Mouse (Mus musculus) neural tube, embryonic 12.5 days (tissue): ENCODE results near the gene Pparg. TPM values are rescaled to one million over a fixed set of nuclear protein-coding genes. Genes with fewer than 3 reads are reported as not detected.

Source experiments
- ATAC-seq: fragments of 200-750 bp; cut with Nextera tagmentation; 2 replicates; pipeline ENCODE4 v1.8.0; 2017; ENCODE audit warnings: low read depth, mild to moderate bottlenecking, moderate TSS enrichment, moderate library complexity; ENCODE audit not compliant: low FRiP score
- H3K27ac ChIP-seq: fragments of 300-500 bp; sonication (generic); 2 replicates; pipeline ENCODE4 v1.5.1; 2016
- H3K27me3 ChIP-seq: fragments of 300-500 bp; sonication (generic); replicated peaks from 2 replicates; pipeline ENCODE4 v1.6.1; 2016; ENCODE audit warnings: mild to moderate bottlenecking
- H3K36me3 ChIP-seq: fragments of 300-500 bp; sonication (generic); 2 replicates; pipeline ENCODE4 v1.6.1; 2016; ENCODE audit warnings: mild to moderate bottlenecking
- H3K4me1 ChIP-seq: fragments of 300-500 bp; sonication (generic); 2 replicates; pipeline ENCODE4 v1.6.1; 2016
- H3K4me2 ChIP-seq: fragments of 300-500 bp; sonication (generic); replicated peaks from 2 replicates; pipeline ENCODE4 v1.6.1; 2016; ENCODE audit warnings: mild to moderate bottlenecking
- H3K4me3 ChIP-seq: fragments of 300-500 bp; sonication (generic); 2 replicates; pipeline ENCODE4 v1.5.1; 2016
- H3K9ac ChIP-seq: fragments of 300-500 bp; sonication (generic); 2 replicates; pipeline ENCODE4 v1.6.1; 2016; ENCODE audit warnings: mild to moderate bottlenecking
- H3K9me3 ChIP-seq: fragments of 300-500 bp; sonication (generic); 2 replicates; pipeline ENCODE4 v1.6.1; 2016; ENCODE audit warnings: mild to moderate bottlenecking
- WGBS: fragments of 180-500 bp; shearing (Covaris S2); methylation state at CpG from one replicate; pipeline ENCODE4 v1.1.7; 2016; 5-methylcytosine and 5-hydroxymethylcytosine counted together
- polyA plus RNA-seq: library from polyadenylated mRNA; unstranded; fragments of >200 nt; fragmentation: Nextera tagmentation; extraction: Ambion mirVana; gene quantifications from 2 replicates; pipeline ENCODE4 v1.2.1, GENCODE M21; 2016

Pparg gene
- polyA plus RNA-seq, 1 experiment from 2014 or later, result 0.80 TPM

DNA sequence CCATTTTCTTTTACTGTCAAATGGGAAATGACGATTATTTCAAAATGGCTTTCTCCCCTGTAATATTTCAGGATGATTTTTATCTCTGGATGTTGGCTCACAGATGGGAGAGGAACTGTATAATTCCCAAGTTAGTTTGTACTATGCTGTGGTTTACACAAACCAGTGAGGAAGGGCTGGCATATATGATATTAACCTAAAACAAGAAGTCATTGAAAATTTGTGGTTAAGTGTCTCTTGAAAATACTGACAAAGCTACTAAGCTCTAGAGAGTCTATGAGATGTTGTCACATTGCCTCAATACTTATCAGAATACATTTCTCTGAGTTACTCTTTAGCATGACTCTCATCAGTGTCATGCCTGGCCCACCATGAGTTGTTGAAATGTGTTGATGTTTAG is 73.3 kb downstream of the Pparg start:
- H3K36me3 ChIP-seq, result no peaks in the 10 kb centered on the region
- H3K9me3 ChIP-seq, result no peaks in the 10 kb centered on the region

DNA sequence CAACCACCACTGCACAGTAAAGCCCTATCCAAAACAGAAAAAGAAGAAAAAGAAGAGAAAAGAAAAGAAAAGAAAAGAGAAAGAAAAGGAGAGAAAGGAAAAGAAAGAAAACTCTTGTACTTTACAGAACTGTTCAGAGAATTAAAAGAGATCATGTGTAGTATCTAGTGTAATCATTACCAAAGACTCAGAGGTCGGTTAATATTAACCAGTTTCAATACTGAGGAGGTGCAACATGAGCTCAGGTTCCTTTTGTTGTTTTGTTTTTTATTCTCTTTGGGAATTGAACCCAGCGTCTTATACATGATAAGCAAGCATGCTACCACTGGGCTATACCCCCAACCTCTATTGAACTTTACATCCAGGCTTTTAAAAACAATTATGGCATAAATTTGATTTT is 74.1 kb downstream of the Pparg start:
- WGBS, result 73% methylated on average over 2 of the region's 2 CpGs

More for the DNA sequence above, 73.3 kb downstream of the Pparg start:
- no peak overlapping the region for H3K9ac ChIP-seq
- H3K4me1 ChIP-seq, result no peaks in the 10 kb centered on the region
- H3K27ac ChIP-seq, result no peak overlapping the region
- no peaks in the 10 kb centered on the region for H3K27me3 ChIP-seq
- 85% methylated on average over 1 of the region's 1 CpGs for WGBS
- no peak overlapping the region for H3K4me2 ChIP-seq
- H3K4me3 ChIP-seq, result no peak overlapping the region
- ATAC-seq, result no peak

DNA sequence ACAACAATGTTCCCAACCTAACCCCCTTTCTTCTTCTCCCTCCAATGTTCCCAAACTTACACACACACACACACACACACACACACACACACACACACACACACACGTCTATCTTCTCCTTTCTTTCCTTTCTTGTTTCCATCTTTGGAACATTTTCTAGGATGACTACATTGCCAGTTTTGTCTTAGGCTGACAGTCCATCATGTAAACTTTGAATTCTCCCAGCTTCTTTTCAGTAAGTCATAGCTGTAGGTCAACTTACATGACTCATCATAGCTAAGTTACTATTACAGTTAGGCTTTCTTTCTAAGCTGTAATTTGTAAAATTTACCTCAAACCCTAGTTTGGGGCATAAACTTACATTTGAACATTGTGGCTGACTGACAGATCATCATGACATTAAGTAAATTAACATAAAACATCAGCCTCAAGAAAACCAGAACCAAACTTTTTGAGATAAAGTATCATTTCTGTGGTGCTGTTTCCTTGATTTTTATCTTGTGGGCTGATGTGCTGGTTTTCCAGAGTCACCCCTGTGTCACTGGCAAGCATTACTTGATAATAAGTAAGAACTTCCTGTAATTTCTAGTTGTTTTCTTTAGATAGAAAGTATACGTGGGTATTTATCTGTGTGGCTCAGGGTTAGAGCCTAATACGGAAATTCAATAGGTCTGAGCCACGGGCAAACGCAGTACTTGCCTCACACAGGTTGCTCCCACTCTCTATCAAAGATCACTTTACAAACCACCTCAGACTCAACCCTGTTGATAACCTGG is 79.7 kb downstream of the Pparg start:
- Histone ChIP-seq H3K9ac (no peak overlapping the region), H3K4me3 (no peak overlapping the region), H3K27ac (no peak overlapping the region), H3K9me3 (no peaks in the 10 kb centered on the region), H3K4me2 (no peak overlapping the region), H3K4me1 (no peaks in the 10 kb centered on the region), H3K27me3 (no peaks in the 10 kb centered on the region), H3K36me3 (no peaks in the 10 kb centered on the region)
- ATAC-seq, result no peak
- 85% methylated on average over 5 of the region's 5 CpGs for WGBS

More for the DNA sequence above, 74.1 kb downstream of the Pparg start:
- Histone ChIP-seq H3K4me1 (no peaks in the 10 kb centered on the region), H3K9ac (no peak overlapping the region), H3K9me3 (no peaks in the 10 kb centered on the region), H3K36me3 (no peaks in the 10 kb centered on the region), H3K4me3 (no peak overlapping the region), H3K27ac (no peak overlapping the region), H3K27me3 (no peaks in the 10 kb centered on the region), H3K4me2 (no peak overlapping the region)
- no peak for ATAC-seq

DNA sequence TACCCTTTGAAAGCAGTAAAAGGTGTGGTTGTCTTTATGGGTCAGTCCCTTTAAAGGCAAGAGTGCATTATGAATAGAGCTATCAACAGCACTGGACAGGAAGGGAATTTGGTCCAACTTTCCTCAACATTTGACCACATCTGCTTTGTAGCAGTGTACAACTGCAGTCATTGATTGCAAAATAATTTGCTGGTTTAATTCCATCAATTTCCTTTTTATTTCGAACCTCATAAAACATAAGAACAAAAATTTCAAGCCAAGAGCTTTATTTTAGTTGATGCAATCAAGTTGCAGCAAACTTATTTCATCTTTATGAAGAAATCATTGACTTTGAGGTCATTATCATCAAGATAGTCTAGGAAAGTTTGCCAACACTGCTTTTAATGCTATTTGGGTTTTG is 91.8 kb downstream of the Pparg start:
- Histone ChIP-seq H3K4me1 (no peaks in the 10 kb centered on the region), H3K4me3 (no peak overlapping the region), H3K36me3 (no peaks in the 10 kb centered on the region), H3K9me3 (no peaks in the 10 kb centered on the region), H3K9ac (no peak overlapping the region), H3K27ac (no peak overlapping the region), H3K4me2 (no peak overlapping the region), H3K27me3 (no peaks in the 10 kb centered on the region)
- ATAC-seq, result no peak
- WGBS, result 82% methylated on average over 1 of the region's 1 CpGs

DNA sequence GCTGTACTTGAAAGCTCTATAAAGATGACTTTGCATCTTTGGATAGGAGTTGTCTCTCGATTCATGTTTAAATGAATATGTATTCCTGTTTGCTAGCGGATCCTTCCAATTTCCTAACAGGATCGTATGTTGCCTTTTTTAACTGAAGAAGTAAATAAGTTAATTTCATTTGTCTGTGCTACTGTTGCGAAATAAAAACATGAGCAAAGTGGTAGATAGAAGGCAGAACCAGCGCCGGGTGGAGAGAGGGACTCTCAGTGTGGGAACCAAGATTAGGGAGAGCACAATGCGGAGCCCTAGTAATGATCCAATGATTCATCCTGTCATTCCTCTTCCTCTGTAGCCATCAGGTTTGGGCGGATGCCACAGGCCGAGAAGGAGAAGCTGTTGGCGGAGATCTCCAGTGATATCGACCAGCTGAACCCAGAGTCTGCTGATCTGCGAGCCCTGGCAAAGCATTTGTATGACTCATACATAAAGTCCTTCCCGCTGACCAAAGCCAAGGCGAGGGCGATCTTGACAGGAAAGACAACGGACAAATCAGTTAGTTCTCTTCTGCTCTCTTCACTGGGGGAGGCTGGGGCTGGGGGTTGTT is 102.1 kb downstream of the Pparg start:
- H3K4me3 ChIP-seq, result no peak overlapping the region
- no peak overlapping the region for H3K27ac ChIP-seq
- no peak overlapping the region for H3K4me2 ChIP-seq
- H3K27me3 ChIP-seq, result no peaks in the 10 kb centered on the region
- H3K4me1 ChIP-seq, result no peaks in the 10 kb centered on the region
- no peak for ATAC-seq
- H3K36me3 ChIP-seq, result no peaks in the 10 kb centered on the region
- no peaks in the 10 kb centered on the region for H3K9me3 ChIP-seq
- 89% methylated on average over 16 of the region's 16 CpGs for WGBS
- H3K9ac ChIP-seq, result no peak overlapping the region

DNA sequence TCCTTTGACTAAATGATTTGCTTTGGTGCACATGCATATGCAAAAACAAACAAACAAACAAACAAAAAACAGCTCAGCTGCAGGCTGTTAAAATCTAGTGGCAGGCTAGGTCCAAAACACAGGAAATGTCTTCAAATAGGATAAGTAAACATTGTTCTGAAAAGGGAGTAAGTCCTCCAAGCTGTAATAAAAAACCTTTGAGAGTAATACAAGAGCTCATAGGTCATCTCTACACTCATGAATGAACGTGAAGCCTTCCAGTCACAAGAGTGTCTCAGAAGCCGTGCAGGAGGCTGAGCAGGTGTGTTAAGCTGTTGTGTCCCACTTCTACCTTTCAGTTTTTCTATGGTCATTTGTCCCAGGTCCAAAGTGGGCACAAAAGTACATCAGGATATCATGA is 102.6 kb downstream of the Pparg start:
- Histone ChIP-seq H3K27me3 (no peaks in the 10 kb centered on the region), H3K4me3 (no peak overlapping the region), H3K9ac (no peak overlapping the region), H3K27ac (no peak overlapping the region), H3K9me3 (no peaks in the 10 kb centered on the region), H3K4me2 (no peak overlapping the region), H3K36me3 (no peaks in the 10 kb centered on the region), H3K4me1 (no peaks in the 10 kb centered on the region)
- WGBS, result 85% methylated on average over 2 of the region's 2 CpGs
- ATAC-seq, result no peak

DNA sequence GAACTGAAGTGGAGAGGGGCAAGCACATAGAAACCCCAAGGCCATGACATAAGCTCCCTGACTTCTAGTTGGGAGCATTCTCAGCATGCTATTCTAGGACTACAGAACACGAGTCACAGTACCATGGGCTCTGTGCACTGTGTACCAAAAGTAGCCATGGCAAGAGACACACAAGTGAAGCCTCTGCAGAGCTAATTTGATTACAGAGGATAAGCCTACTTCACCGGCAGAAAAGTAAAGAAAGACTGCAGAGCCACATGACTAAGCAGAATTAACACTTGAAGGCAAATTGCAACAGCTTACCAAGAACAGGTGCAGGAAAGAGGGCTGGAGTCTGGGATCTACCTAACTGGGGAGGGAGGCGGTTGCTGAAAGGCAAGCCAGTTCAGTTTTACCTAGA is 103.9 kb downstream of the Pparg start:
- Histone ChIP-seq H3K36me3 (no peaks in the 10 kb centered on the region), H3K9me3 (no peaks in the 10 kb centered on the region), H3K4me1 (no peaks in the 10 kb centered on the region), H3K27ac (no peak overlapping the region), H3K4me2 (no peak overlapping the region), H3K9ac (no peak overlapping the region), H3K4me3 (no peak overlapping the region), H3K27me3 (no peaks in the 10 kb centered on the region)
- no peak for ATAC-seq
- 68% methylated on average over 3 of the region's 3 CpGs for WGBS

DNA sequence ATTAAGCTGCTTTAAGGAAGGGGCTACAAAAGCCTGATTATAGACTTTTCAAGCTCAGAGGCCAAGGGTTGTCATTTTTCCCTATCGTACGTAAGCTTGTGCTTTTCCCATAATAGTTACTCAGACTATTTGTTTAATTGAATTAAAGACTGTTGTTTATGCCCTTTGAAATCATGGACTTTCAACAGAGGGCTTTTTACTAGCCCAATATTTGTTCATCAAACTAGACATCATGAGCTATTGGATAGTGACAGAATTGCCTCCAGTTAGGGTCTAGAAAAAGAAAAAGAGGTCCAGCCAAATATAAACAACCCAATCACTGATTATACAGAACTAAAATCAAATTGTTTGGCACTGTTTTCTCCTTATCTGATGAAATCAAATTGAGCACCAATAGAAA is 104.7 kb downstream of the Pparg start:
- Histone ChIP-seq H3K27me3 (no peaks in the 10 kb centered on the region), H3K9ac (no peak overlapping the region), H3K27ac (no peak overlapping the region), H3K36me3 (no peaks in the 10 kb centered on the region), H3K4me3 (no peak overlapping the region), H3K4me2 (no peak overlapping the region), H3K9me3 (no peaks in the 10 kb centered on the region), H3K4me1 (no peaks in the 10 kb centered on the region)
- ATAC-seq, result no peak
- 83% methylated on average over 2 of the region's 2 CpGs for WGBS

DNA sequence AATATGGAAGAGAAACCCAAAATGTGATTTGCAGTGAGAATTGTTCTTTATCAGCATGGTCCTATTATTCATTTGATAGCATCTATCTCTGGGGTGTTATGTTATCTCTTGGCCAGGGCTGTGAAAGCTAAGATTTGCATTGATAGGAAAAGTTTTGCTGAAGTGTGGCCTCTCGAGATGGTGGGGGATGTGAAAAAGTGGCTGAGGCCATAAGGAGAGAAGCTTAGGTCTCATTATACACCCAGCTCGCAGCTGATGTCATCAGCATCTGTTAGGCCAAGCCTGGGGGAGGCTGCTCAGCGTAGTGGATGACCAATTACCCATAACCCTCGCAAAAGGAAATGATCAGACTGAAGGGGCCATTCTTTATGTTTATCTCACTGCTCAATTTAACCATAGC is 105.1 kb downstream of the Pparg start:
- H3K4me1 ChIP-seq, result no peaks in the 10 kb centered on the region
- H3K9ac ChIP-seq, result no peak overlapping the region
- H3K9me3 ChIP-seq, result no peaks in the 10 kb centered on the region
- no peaks in the 10 kb centered on the region for H3K36me3 ChIP-seq
- no peak for ATAC-seq
- WGBS, result 40% methylated on average over 4 of the region's 4 CpGs
- no peak overlapping the region for H3K27ac ChIP-seq
- no peaks in the 10 kb centered on the region for H3K27me3 ChIP-seq
- no peak overlapping the region for H3K4me2 ChIP-seq
- no peak overlapping the region for H3K4me3 ChIP-seq

DNA sequence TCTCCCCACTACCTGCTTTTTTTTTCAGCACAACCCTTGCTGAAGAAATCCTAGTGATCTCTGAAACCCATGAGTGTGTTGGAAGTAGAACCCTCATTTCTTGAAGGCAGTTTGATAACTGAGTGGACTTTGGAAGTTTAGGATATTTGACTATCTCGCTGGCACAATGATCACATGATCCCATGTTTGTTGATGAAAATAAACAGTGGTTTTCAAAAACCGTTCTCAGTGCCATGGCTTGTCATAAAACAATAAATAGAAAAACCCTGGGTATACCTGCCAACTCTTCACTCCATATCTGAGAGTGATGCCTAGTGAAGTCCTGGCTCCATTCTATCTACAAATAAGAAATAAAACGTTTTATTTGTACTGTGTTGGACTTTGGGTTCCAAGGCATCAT is 105.8 kb downstream of the Pparg start:
- H3K9me3 ChIP-seq, result no peaks in the 10 kb centered on the region
- no peaks in the 10 kb centered on the region for H3K36me3 ChIP-seq
- ATAC-seq, result no peak
- H3K9ac ChIP-seq, result no peak overlapping the region
- WGBS, result 76% methylated on average over 3 of the region's 3 CpGs
- H3K4me2 ChIP-seq, result no peak overlapping the region
- H3K27me3 ChIP-seq, result no peaks in the 10 kb centered on the region
- H3K27ac ChIP-seq, result no peak overlapping the region
- H3K4me1 ChIP-seq, result no peaks in the 10 kb centered on the region
- H3K4me3 ChIP-seq, result no peak overlapping the region

DNA sequence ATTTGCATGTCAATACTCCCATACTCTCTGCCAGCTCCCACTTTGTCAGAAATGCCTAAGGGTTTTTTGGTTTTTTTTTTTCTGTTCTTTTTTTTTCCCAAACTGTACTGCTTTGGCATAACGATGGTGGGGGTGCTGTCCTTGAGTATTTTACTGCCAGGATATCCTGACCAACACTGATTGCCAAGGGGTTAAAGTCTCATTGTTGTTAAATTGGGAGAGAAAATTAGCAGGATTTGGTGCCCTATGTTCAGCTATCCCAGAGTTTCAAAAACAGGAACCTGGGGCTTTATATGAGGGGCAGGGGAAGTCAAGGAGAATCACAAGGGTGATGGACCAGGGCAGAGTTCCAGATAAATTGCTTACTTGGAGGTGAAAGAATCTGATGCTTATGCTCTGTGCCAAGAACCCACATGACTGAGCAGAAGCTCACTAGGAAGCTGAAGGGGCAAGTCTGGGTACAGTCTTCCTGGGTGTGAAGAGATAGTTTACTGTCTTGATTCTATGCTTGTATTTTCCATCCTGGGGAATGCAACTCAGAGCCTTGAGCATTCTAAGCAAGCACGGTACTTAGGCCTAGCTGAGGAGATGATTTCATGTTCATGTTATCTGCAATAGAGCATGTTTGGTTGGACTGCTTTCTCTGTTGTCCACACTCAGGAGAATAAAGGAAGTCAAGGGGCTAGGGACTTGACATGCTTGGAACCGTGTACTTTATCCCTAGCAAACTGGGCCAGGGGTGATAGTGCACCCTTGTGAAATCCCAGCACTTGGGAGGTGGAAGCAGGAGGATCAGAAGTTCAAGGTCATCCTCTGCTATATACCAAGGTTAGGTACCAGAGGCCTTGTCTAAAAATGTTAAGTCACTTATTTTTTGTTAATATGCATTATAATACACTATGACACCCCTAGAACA is 109.2 kb downstream of the Pparg start:
- Histone ChIP-seq H3K4me1 (no peaks in the 10 kb centered on the region), H3K4me2 (no peak overlapping the region), H3K4me3 (no peak overlapping the region), H3K27ac (no peak overlapping the region), H3K36me3 (no peaks in the 10 kb centered on the region), H3K9ac (no peak overlapping the region), H3K9me3 (no peaks in the 10 kb centered on the region), H3K27me3 (no peaks in the 10 kb centered on the region)
- WGBS, result 72% methylated on average over 3 of the region's 3 CpGs
- ATAC-seq, result no peak

DNA sequence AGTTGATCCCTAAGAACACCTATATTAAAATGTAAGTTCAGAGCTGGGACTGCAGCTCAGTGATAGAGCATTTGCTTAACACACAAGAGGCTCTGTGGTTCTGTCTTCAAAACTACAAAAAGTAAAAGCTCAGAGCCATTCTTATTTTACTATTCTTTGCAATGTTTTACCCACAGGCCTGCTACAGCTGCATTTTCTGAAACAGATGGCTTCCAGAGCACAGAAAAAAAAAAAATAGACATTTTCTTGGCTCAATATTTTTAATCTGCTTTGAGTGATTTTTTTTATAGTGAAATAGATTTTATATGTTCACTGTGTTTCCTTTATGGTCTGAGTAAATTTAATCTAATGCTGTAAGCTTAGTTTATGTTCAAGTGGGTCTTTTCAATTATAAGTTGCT is 111.2 kb downstream of the Pparg start:
- no peak overlapping the region for H3K9ac ChIP-seq
- no peak overlapping the region for H3K4me3 ChIP-seq
- ATAC-seq, result no peak
- no peaks in the 10 kb centered on the region for H3K36me3 ChIP-seq
- H3K9me3 ChIP-seq, result no peaks in the 10 kb centered on the region
- H3K4me2 ChIP-seq, result no peak overlapping the region
- no peaks in the 10 kb centered on the region for H3K4me1 ChIP-seq
- no peaks in the 10 kb centered on the region for H3K27me3 ChIP-seq
- no peak overlapping the region for H3K27ac ChIP-seq
